Mouse (Mus musculus) midbrain, embryonic 16.5 days (tissue): ENCODE results near the gene Smpd3. TPM values are rescaled to one million over a fixed set of nuclear protein-coding genes. Genes with fewer than 3 reads are reported as not detected.

Experiments used
- ATAC-seq: fragments of 200-750 bp; cut with Nextera tagmentation; 2 replicates; pipeline ENCODE4 v1.8.0; 2017; ENCODE audit warnings: moderate TSS enrichment
- H3K27ac ChIP-seq: fragments of 300-500 bp; sonication (generic); 2 replicates; pipeline ENCODE4 v1.5.1; 2014; ENCODE audit warnings: mild to moderate bottlenecking, low read length, mixed read lengths
- H3K27me3 ChIP-seq: fragments of 300-500 bp; sonication (generic); 2 replicates; pipeline ENCODE4 v1.6.1; 2014; ENCODE audit warnings: low read depth, low read length, mixed read lengths; ENCODE audit not compliant: control insufficient read depth, insufficient read depth
- H3K36me3 ChIP-seq: fragments of 300-500 bp; sonication (generic); 2 replicates; pipeline ENCODE4 v1.6.1; 2014; ENCODE audit warnings: mild to moderate bottlenecking, low read length, moderate library complexity, mixed read lengths; ENCODE audit not compliant: control insufficient read depth, insufficient read depth
- H3K4me1 ChIP-seq: fragments of 300-500 bp; sonication (generic); 2 replicates; pipeline ENCODE4 v1.6.1; 2014; ENCODE audit warnings: mild to moderate bottlenecking, low read length, mixed read lengths; ENCODE audit not compliant: control insufficient read depth, insufficient read depth
- H3K4me2 ChIP-seq: fragments of 300-500 bp; sonication (generic); 2 replicates; pipeline ENCODE4 v1.6.1; 2014; ENCODE audit warnings: mild to moderate bottlenecking, low read length, mixed read lengths
- H3K4me3 ChIP-seq: fragments of 300-500 bp; sonication (generic); 2 replicates; pipeline ENCODE4 v1.5.1; 2014; ENCODE audit warnings: low read depth, mild to moderate bottlenecking, low read length, moderate library complexity, mixed read lengths
- H3K9ac ChIP-seq: fragments of 300-500 bp; sonication (generic); 2 replicates; pipeline ENCODE4 v1.6.1; 2014; ENCODE audit warnings: low read depth, low read length, mixed read lengths
- H3K9me3 ChIP-seq: fragments of 300-500 bp; sonication (generic); replicated peaks from 2 replicates; pipeline ENCODE4 v1.6.1; 2014; ENCODE audit warnings: mild to moderate bottlenecking, low read length, mixed read lengths; ENCODE audit not compliant: control insufficient read depth, poor library complexity, severe bottlenecking
- WGBS: fragments of 180-500 bp; shearing (Covaris S2); extraction: QIAGEN DNeasy Blood & Tissue Kit; methylation state at CpG from one replicate; pipeline ENCODE4 v1.1.7; 2014; 5-methylcytosine and 5-hydroxymethylcytosine counted together
- polyA plus RNA-seq: library from polyadenylated mRNA; unstranded; fragments of >200 nt; fragmentation: Nextera tagmentation; extraction: Ambion mirVana; gene quantifications from 2 replicates; pipeline ENCODE4 v1.2.1, GENCODE M21; 2015

Smpd3 gene
- polyA plus RNA-seq, 1 experiment from 2014 or later = 76.2 TPM

DNA sequence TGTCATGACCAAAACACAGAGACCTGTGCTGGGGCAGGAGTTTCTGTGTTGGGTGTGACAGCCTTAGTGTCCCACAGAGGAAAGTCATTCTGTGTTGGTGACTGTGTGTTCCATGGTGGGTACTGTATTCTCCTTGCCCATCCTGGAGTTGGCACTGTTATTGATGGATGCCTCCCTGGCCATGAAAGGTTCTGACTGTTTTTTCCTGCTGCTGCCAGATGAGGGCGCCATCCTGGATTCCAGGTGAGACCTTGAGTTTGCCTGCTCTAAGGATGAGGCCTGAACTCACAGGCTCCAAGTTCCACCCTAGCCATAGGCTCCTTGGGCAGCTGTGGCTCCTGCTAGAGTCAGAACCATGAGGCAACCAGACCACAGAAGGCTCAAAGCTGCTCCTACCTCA, 79.6 kb downstream of the Smpd3 start:
- H3K27me3 ChIP-seq = no peaks in the 10 kb centered on the region
- H3K4me2 ChIP-seq = no peak overlapping the region
- peaks cover 36% of the 10 kb centered on the region for H3K36me3 ChIP-seq
- ATAC-seq = no peak
- WGBS = 43% methylated on average over 1 of the region's 1 CpGs
- H3K4me1 ChIP-seq = no peaks in the 10 kb centered on the region
- H3K9me3 ChIP-seq = no peaks in the 10 kb centered on the region
- H3K27ac ChIP-seq = no peak overlapping the region
- no peak overlapping the region for H3K4me3 ChIP-seq
- no peak overlapping the region for H3K9ac ChIP-seq

DNA sequence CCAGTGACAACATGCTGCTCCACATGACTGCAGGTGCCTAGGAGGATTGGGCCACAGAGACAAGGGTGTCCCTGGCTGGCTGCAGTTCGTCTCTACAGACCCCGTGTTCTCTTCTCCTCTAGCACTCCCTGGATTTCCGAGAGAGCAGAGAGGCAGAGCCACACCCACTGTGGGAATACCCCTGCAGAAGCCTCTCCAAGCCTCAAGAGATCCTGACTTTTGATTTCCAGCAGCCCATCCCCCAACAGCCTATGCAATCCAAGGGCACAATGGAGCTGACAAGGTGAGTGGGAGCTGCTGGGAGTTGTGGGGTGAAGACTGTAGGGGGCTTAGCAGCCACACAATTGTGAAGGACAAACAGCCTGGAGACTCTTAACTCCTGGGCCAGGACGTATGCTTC, 87.6 kb downstream of the Smpd3 start:
- peaks cover 28% of the 10 kb centered on the region; the same call in 1 of the 2 replicates for H3K36me3 ChIP-seq
- no peak overlapping the region for H3K4me3 ChIP-seq
- H3K27ac ChIP-seq = peak overlapping the region; percentile 41
- no peak overlapping the region for H3K9ac ChIP-seq
- H3K9me3 ChIP-seq = no peaks in the 10 kb centered on the region
- H3K4me2 ChIP-seq = no peak overlapping the region
- H3K27me3 ChIP-seq = no peaks in the 10 kb centered on the region
- ATAC-seq = no peak
- H3K4me1 ChIP-seq = peaks cover 3% of the 10 kb centered on the region; the same call in 1 of the 2 replicates
- 71% methylated on average over 4 of the region's 4 CpGs for WGBS

DNA sequence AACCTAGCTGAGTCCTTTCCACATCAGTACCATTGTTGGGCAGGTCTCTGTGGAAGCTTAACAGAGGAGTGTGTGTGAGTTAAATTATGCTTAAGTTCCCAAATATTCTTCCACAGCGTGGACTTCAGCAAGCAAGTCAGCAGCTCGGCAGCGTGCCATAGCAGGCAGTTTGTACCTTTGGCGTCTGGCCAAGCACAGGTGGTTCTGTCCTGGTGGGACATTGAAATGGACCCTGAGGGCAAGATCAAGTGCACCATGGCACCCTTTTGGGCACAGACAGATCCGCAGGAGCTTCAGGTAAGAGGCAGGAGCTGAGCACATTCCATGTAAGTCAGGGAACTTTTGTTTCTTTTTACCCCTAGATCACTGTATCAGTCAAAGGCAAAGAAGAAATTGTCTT, 100.7 kb downstream of the Smpd3 start:
- 94% methylated on average over 5 of the region's 5 CpGs for WGBS
- Histone ChIP-seq H3K9me3 (no peaks in the 10 kb centered on the region), H3K36me3 (peaks cover 23% of the 10 kb centered on the region; the same call in 1 of the 2 replicates), H3K4me3 (no peak overlapping the region), H3K27ac (no peak overlapping the region), H3K4me2 (no peak overlapping the region), H3K27me3 (no peaks in the 10 kb centered on the region), H3K9ac (no peak overlapping the region), H3K4me1 (no peaks in the 10 kb centered on the region)
- ATAC-seq = no peak

DNA sequence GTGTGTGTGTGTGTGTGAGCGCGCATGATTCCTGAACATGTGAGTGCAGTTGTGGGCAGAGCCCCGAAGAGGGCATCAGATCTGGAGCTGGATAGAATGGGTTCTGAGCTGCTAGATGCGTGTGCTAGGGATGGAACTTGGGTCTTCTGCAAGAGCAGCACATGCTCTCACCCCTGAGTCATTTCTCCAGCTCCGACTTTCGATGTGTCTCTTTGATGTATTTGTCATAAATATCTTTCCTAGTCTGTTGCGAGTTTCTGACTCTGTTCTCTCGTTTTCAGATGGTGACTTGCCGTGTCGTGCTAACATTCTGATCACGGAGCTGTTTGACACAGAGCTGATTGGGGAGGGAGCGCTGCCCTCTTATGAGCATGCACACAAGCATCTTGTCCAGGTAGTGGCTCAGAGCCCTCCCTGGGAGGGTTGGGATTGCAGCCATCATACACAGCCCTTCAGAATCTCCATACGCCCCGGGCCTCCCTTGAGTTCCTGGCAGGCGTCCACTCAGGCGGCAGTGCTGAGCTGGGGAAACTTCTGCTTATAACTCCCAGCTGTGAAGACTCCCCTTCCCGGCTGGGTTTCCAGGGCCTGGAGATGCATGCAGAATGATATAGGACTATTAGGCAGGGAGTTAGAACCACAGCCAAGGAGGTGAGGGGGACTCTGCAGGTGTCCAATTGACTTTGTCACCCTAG, 103.1 kb downstream of the Smpd3 start:
- Histone ChIP-seq H3K4me1 (no peaks in the 10 kb centered on the region), H3K4me3 (no peak overlapping the region), H3K9me3 (no peaks in the 10 kb centered on the region), H3K27me3 (no peaks in the 10 kb centered on the region), H3K36me3 (peaks cover 27% of the 10 kb centered on the region; the same call in 1 of the 2 replicates), H3K4me2 (no peak overlapping the region), H3K9ac (no peak overlapping the region), H3K27ac (no peak overlapping the region)
- ATAC-seq = no peak
- 92% methylated on average over 17 of the region's 17 CpGs for WGBS

DNA sequence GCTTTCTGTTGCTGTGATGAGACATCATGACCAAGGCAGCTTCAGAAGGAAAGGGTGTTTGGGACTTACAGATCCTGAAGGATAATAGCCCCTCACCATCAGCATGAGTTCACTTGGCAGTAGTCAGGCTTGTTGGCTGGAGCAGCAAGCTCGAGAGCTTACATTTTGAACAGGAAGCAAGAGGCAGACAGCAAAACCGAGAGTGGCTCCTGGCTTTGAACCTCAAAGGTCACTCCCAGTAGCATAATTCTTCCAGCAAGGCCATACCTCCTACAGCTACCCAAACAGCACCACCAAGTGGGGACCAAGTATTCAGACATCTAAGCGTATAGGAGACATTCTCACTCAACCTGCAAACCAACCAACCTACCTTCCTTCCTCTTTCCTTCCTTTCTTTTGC, 105.0 kb downstream of the Smpd3 start:
- Histone ChIP-seq H3K4me3 (no peak overlapping the region), H3K9ac (no peak overlapping the region), H3K4me1 (no peaks in the 10 kb centered on the region), H3K27ac (no peak overlapping the region), H3K9me3 (no peaks in the 10 kb centered on the region), H3K4me2 (no peak overlapping the region), H3K36me3 (peaks cover 36% of the 10 kb centered on the region), H3K27me3 (no peaks in the 10 kb centered on the region)
- ATAC-seq = no peak
- 81% methylated on average over 3 of the region's 3 CpGs for WGBS

DNA sequence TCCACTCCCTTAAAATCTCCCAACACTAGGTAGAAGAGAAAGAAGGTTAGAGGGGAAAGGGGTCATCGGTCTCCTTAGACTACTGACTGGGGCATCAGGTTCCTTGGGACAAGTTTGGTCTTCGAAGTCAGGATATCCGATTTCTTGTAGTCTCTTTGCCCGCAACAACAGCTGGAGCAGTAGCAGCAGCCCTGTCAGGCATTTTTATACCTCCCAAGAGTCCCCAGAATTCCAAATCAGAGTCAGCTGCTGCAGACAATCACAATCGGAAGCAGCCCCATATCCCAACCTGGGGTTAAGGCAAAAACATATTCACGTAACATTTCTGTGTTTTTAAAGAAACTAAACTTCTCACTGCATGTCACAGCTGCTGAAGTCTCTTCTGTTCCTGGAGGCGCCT, 106.3 kb downstream of the Smpd3 start:
- no peak for ATAC-seq
- H3K4me2 ChIP-seq = no peak overlapping the region
- H3K9me3 ChIP-seq = no peaks in the 10 kb centered on the region
- H3K4me1 ChIP-seq = no peaks in the 10 kb centered on the region
- 92% methylated on average over 7 of the region's 7 CpGs for WGBS
- peaks cover 28% of the 10 kb centered on the region for H3K36me3 ChIP-seq
- H3K4me3 ChIP-seq = no peak overlapping the region
- H3K27ac ChIP-seq = no peak overlapping the region
- H3K9ac ChIP-seq = no peak overlapping the region
- H3K27me3 ChIP-seq = no peaks in the 10 kb centered on the region

DNA sequence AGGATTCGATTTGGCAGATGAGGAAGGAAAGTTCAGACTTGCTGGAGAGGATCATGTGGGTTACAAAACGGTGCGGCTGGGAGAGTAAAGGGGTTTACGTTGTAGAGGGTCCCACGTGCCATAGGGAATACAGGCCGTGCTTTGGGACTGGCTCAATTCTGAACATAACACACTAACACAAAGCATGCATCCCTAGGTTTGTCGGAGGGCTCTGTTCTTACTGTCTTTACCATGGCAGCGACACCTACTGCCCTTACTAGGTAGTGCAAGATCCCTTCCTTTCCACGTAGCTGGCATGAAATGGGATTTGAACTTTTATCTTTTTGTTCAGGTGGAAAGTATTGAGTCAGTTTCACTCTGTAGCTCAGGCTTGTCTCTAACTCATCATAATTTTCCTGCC, 111.2 kb downstream of the Smpd3 start:
- Histone ChIP-seq H3K27me3 (no peaks in the 10 kb centered on the region), H3K9me3 (no peaks in the 10 kb centered on the region), H3K4me2 (no peak overlapping the region), H3K9ac (no peak overlapping the region), H3K36me3 (peaks cover 38% of the 10 kb centered on the region), H3K4me1 (no peaks in the 10 kb centered on the region), H3K27ac (no peak overlapping the region), H3K4me3 (no peak overlapping the region)
- no peak for ATAC-seq
- 35% methylated on average over 9 of the region's 9 CpGs for WGBS

DNA sequence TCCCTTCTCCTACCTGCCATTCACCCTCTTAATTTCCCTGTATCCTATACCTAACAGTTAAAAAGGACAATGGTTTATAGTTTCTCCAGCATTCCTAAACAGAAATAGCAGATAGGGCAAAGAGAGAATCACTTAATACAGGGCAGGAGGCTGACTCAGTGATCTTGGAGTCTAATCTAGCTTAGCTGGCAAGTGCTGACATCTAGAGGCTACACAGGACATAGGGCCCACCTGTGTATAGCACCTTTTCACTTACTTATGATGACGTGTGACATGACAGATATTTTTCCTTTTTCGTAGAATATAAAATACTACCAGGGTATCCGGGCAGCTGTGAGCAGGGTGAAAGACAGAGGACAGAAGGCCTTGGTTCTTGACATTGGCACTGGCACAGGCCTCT, 118.2 kb downstream of the Smpd3 start:
- Histone ChIP-seq H3K36me3 (peaks cover 31% of the 10 kb centered on the region), H3K4me2 (no peak overlapping the region), H3K27me3 (no peaks in the 10 kb centered on the region), H3K9me3 (no peaks in the 10 kb centered on the region), H3K9ac (no peak overlapping the region), H3K27ac (no peak overlapping the region), H3K4me1 (no peaks in the 10 kb centered on the region), H3K4me3 (no peak overlapping the region)
- no peak for ATAC-seq
- 92% methylated on average over 3 of the region's 3 CpGs for WGBS

DNA sequence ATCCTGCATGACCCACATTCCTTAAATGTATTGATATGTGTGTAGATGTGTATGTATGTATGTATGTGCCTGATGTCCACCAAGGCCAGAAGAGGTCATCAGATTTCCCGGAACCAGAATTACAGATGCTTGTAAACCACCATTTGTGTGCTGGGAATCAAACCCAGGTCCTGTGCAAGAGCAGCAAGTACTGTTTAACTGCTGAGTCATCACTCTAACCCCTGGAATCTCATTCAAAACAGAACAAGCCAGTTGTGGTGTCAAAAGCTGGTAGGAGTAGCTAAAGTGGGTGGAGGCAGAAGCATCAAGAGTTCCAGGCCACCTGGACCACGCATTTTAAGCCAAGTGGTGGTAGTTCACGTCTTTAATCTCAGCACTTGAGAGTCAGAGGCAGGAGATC, 123.8 kb downstream of the Smpd3 start:
- no peak overlapping the region for H3K27ac ChIP-seq
- ATAC-seq = no peak
- no peaks in the 10 kb centered on the region for H3K9me3 ChIP-seq
- peaks cover 9% of the 10 kb centered on the region; the same call in 1 of the 2 replicates for H3K36me3 ChIP-seq
- H3K4me2 ChIP-seq = no peak overlapping the region
- H3K9ac ChIP-seq = no peak overlapping the region
- WGBS = 89% methylated on average over 3 of the region's 3 CpGs
- H3K4me3 ChIP-seq = no peak overlapping the region
- no peaks in the 10 kb centered on the region for H3K27me3 ChIP-seq
- H3K4me1 ChIP-seq = peaks cover 13% of the 10 kb centered on the region
